Mouse (Mus musculus): ENCODE results near the gene Olfr1391.
"Not testable (repeated sequence)": the region's sequence is repeated elsewhere in the genome, so short reads cannot be mapped to it uniquely, and the experiment has no call there.

Olfr1391 gene

GRCm38 (mm10) chr11:49322442-49322841 lies at the start of gene Olfr1391:
Olfr1391 (plus strand) TSS chr11:49322742.
- no peak for DNase-seq

DNA sequence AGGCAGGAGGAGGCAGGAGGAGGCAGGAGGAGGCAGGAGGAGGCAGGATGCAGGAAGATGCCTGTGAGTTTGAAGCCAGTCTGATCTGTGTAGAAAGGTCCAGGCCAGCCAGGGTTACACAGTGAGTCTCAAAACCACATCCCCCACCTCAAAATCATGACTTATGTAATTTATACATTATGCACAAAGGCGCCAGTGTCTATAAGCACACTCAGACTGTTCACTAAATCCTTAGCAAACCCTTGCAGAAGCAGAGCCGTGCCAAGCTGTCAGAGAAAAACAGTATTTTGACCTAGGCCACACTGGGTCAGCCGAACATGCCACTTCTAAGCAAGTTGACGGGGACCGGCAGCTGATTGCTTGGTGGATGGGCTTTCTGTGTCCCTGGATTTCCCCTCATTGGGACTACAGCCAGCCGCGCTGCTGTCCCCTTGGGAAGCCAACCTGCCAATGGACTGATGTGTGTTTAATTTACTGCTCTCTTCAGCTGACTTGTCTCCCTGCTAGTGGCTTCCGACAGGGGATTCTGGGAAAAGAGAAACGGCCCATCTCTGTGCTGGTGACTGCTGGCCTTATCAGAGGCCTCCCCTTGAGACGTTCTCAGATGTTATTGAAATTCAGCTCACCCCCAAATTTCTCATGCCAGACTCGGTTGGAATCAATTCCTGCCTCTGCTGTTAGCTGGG lies 48.6 kb upstream of the Olfr1391 start:
- DNase-seq, result no peak

GRCm38 (mm10) chr11:49278222-49278621 lies 44.3 kb upstream of the Olfr1391 start, which contains the start of gene Olfr1393:
Olfr1393 (plus strand) TSS chr11:49278304.
- no peak for DNase-seq

GRCm38 (mm10) chr11:49284982-49285381 lies 37.6 kb upstream of the Olfr1391 start, which contains the start of gene Olfr1392:
Olfr1392 (plus strand) TSS chr11:49285282.
- not testable (repeated sequence) for DNase-seq

DNA sequence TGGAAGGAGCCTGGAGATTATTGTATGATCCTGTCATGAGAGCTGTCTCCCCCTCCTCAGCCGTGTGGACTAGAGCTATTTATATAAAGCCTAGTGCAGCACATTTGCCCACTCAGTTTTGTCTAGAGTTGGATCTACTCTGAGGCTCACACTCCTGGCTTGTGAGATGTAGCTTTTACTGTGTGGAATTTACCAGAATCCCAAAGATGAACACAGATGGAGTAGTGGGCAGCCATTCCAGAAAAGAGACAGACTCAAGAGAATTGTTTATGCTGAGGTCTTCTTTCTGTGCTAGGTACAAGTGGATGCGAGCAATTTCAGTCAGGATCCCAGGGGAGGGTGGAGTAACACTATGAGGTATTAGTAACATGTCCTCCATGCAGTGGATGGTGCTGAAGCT lies 35.3 kb upstream of the Olfr1391 start:
- no peak for DNase-seq

GRCm38 (mm10) chr11:49292777-49293176 lies 29.8 kb upstream of the Olfr1391 start:
- DNase-seq, result no peak

DNA sequence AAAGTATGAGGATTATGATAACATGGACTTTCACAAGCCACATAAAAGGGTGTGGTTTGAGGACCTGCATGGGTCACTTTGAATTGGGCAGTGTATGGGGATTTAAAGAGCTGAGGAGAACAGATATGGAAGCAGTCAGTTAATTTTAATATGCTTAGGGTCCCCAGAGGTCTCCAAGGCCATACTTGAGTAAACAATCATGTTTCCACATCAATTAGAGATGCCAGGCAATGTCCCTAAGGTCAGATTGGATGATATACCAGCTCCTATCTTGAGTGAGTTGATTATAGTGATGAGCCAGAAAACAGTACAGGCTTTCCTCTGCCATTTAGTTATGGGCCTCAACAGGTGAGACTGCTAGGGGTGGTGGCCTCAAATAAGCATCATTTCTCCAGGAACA lies 18.1 kb upstream of the Olfr1391 start, which contains the start of gene Olfr10:
TSS of gene Olfr10 (plus strand) at position 301 of the 400 bp plus-strand sequence.
- DNase-seq, result no peak

DNA sequence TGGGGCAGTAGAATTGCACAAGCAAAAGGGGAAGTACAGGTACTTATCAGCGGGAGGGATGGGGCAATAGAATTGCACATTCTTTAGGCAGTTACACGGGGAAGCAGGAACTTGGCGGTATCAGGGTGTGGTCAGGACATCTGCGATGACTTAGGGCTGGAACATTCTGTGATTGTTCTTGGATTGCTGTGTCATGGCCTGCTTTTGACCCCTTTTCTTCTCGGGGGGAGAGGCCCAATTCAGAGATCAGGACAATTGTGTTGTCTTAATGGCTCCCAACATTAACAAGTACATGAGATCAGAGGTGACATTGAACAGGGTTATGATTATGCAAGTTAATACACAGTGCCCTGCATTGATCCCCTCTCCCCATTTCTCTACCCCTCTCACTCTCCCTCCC lies 14.0 kb upstream of the Olfr1391 start:
- not testable (repeated sequence) for DNase-seq

- DNase-seq, result no peak
Measured at GRCm38 (mm10) chr11:49326726-49327125, 4.2 kb downstream of the Olfr1391 start.

- DNase-seq, result no peak
Measured at GRCm38 (mm10) chr11:49329686-49330085, 7.1 kb downstream of the Olfr1391 start.

DNA sequence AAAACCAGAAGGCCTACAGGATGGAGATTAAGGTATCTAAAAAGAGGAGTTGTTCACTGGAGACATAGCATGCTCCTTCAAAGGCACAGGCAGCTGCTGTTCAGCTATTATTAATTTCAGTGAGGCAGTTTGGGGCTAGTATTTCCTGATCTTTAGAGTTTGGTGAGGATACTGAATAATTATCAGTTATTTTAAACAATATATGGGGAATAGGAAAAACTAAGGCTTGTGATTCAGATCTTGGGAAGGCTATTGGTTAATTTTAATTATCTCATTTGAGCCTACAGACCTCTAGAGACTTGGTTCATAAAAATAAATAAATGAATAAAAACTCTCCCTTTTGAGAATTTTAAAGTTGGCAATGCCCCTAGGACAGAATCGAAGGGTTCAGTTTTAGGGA lies 12.3 kb downstream of the Olfr1391 start, which contains the start of gene Olfr1390:
TSS of gene Olfr1390 (plus strand) at position 301 of the 400 bp plus-strand sequence.
- DNase-seq, result no peak

DNA sequence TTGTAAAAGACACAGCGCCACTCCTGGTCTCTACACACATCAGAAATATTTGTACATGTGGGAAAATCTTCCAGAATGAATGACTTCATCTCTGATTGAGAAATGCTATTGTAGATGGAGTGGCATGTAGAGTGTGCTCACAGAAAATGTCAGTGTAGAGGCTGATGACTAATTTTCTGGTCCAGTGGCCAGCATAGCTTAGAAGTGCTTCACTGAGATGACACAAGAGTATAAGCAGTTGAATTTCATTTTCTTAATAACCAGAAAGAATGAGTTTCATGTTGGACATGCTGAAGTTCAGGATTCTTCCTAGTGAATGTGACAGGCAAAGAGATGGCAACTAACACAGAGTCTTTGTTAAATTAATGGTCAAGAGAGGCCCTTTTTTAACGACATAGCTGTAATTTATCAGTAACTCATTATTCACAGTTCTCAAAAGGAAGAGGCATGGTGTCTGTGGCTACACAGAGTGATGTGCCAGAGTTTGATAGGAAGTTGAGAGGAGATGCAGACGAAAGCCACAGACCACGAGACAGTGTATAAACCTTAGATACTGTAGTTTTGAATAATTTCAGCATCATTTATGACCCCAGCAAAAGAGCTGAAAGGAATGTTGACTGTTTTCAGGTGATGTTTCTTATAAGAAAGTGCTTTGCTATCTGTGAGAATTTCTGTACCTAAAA lies 14.7 kb downstream of the Olfr1391 start:
- DNase-seq, result no peak
